Mouse (Mus musculus): ENCODE measurements at regions not wholly inside any gene's neighbourhood (a gene's known extent, or its start where the extent isn't known, plus 50 kb on each side); places are given as distances from the start of the nearest gene placed in this dataset.

- DNase-seq (ENCODE audit: low spot score, missing footprints): no peak
- Histone ChIP-seq H3K9ac (ENCODE audit: low read length) (no peak overlapping the region), H3K9me3 (ENCODE audit: control insufficient read depth, low read length) (no peaks in the 10 kb centered on the region), H3K4me1 (ENCODE audit: control insufficient read depth, insufficient read depth, low read length) (no peaks in the 10 kb centered on the region), H3K27me3 (ENCODE audit: control insufficient read depth, insufficient read depth, low read length) (no peaks in the 10 kb centered on the region), H3K27ac (ENCODE audit: low read depth, low read length) (no peak overlapping the region), H3K36me3 (ENCODE audit: control insufficient read depth, insufficient read depth, low read length) (no peaks in the 10 kb centered on the region), H3K4me2 (no peak overlapping the region), H3K4me3 (ENCODE audit: low read depth, low read length) (no peak overlapping the region)
- WGBS: 90% methylated on average over 6 of the region's 6 CpGs
- ATAC-seq (ENCODE audit: low FRiP score): no peak
Measured at GRCm38 (mm10) chr11:45311934-45312333, 539.9 kb upstream of the Clint1 start.

- DNase-seq (ENCODE audit: low spot score, missing footprints): no peak
- H3K27ac ChIP-seq (ENCODE audit: low read depth, low read length): no peak overlapping the region
- H3K9me3 ChIP-seq (ENCODE audit: control insufficient read depth, low read length): no peaks in the 10 kb centered on the region
- WGBS: 91% methylated on average over 5 of the region's 5 CpGs
- no peak overlapping the region for H3K4me3 ChIP-seq (ENCODE audit: low read depth, low read length)
- no peaks in the 10 kb centered on the region for H3K27me3 ChIP-seq (ENCODE audit: control insufficient read depth, insufficient read depth, low read length)
- H3K4me1 ChIP-seq (ENCODE audit: control insufficient read depth, insufficient read depth, low read length): no peaks in the 10 kb centered on the region
- no peak for ATAC-seq (ENCODE audit: low FRiP score)
- H3K9ac ChIP-seq (ENCODE audit: low read length): no peak overlapping the region
- H3K4me2 ChIP-seq: no peak overlapping the region
- no peaks in the 10 kb centered on the region for H3K36me3 ChIP-seq (ENCODE audit: control insufficient read depth, insufficient read depth, low read length)
Measured at GRCm38 (mm10) chr11:45323766-45324165, 528.1 kb upstream of the Clint1 start.

- Histone ChIP-seq H3K4me3 (ENCODE audit: low read depth, low read length) (no peak overlapping the region), H3K27me3 (ENCODE audit: control insufficient read depth, insufficient read depth, low read length) (no peaks in the 10 kb centered on the region), H3K27ac (ENCODE audit: low read depth, low read length) (no peak overlapping the region), H3K36me3 (ENCODE audit: control insufficient read depth, insufficient read depth, low read length) (no peaks in the 10 kb centered on the region), H3K4me2 (no peak overlapping the region), H3K9me3 (ENCODE audit: control insufficient read depth, low read length) (no peaks in the 10 kb centered on the region), H3K4me1 (ENCODE audit: control insufficient read depth, insufficient read depth, low read length) (no peaks in the 10 kb centered on the region), H3K9ac (ENCODE audit: low read length) (no peak overlapping the region)
- 85% methylated on average over 2 of the region's 2 CpGs for WGBS
- ATAC-seq (ENCODE audit: low FRiP score) (no peak), DNase-seq (ENCODE audit: low spot score, missing footprints) (no peak)
Measured at GRCm38 (mm10) chr11:45330319-45330718, 521.5 kb upstream of the Clint1 start.

GRCm38 (mm10) chr11:45333756-45334155 is 518.1 kb upstream of the Clint1 start:
- no peak overlapping the region for H3K27ac ChIP-seq (ENCODE audit: low read depth, low read length)
- H3K4me2 ChIP-seq: no peak overlapping the region
- H3K27me3 ChIP-seq (ENCODE audit: control insufficient read depth, insufficient read depth, low read length): no peaks in the 10 kb centered on the region
- no peak overlapping the region for H3K4me3 ChIP-seq (ENCODE audit: low read depth, low read length)
- H3K4me1 ChIP-seq (ENCODE audit: control insufficient read depth, insufficient read depth, low read length): no peaks in the 10 kb centered on the region
- ATAC-seq (ENCODE audit: low FRiP score) (no peak), DNase-seq (ENCODE audit: low spot score, missing footprints) (no peak)
- WGBS: 82% methylated on average over 3 of the region's 3 CpGs
- no peaks in the 10 kb centered on the region for H3K36me3 ChIP-seq (ENCODE audit: control insufficient read depth, insufficient read depth, low read length)
- H3K9me3 ChIP-seq (ENCODE audit: control insufficient read depth, low read length): no peaks in the 10 kb centered on the region
- no peak overlapping the region for H3K9ac ChIP-seq (ENCODE audit: low read length)

- Histone ChIP-seq H3K27me3 (ENCODE audit: control insufficient read depth, insufficient read depth, low read length) (no peaks in the 10 kb centered on the region), H3K9me3 (ENCODE audit: control insufficient read depth, low read length) (no peaks in the 10 kb centered on the region), H3K36me3 (ENCODE audit: control insufficient read depth, insufficient read depth, low read length) (no peaks in the 10 kb centered on the region), H3K27ac (ENCODE audit: low read depth, low read length) (no peak overlapping the region), H3K4me2 (no peak overlapping the region), H3K4me3 (ENCODE audit: low read depth, low read length) (no peak overlapping the region), H3K4me1 (ENCODE audit: control insufficient read depth, insufficient read depth, low read length) (no peaks in the 10 kb centered on the region), H3K9ac (ENCODE audit: low read length) (no peak overlapping the region)
- DNase-seq (ENCODE audit: low spot score, missing footprints): no peak
- ATAC-seq (ENCODE audit: low FRiP score): no peak
Measured at GRCm38 (mm10) chr11:45349331-45349730, 502.5 kb upstream of the Clint1 start.

- no peak for ATAC-seq (ENCODE audit: low FRiP score)
- no peak overlapping the region for H3K4me2 ChIP-seq
- H3K27ac ChIP-seq (ENCODE audit: low read depth, low read length): no peak overlapping the region
- H3K36me3 ChIP-seq (ENCODE audit: control insufficient read depth, insufficient read depth, low read length): no peaks in the 10 kb centered on the region
- WGBS: 92% methylated on average over 3 of the region's 3 CpGs
- DNase-seq (ENCODE audit: low spot score, missing footprints): no peak
- H3K9me3 ChIP-seq (ENCODE audit: control insufficient read depth, low read length): no peaks in the 10 kb centered on the region
- H3K9ac ChIP-seq (ENCODE audit: low read length): no peak overlapping the region
- no peak overlapping the region for H3K4me3 ChIP-seq (ENCODE audit: low read depth, low read length)
- H3K4me1 ChIP-seq (ENCODE audit: control insufficient read depth, insufficient read depth, low read length): no peaks in the 10 kb centered on the region
- no peaks in the 10 kb centered on the region for H3K27me3 ChIP-seq (ENCODE audit: control insufficient read depth, insufficient read depth, low read length)
Measured at GRCm38 (mm10) chr11:45365343-45365742, 486.5 kb upstream of the Clint1 start.

- DNase-seq (ENCODE audit: low spot score, missing footprints) (peak; percentile 86), ATAC-seq (ENCODE audit: low FRiP score) (no peak)
- Histone ChIP-seq H3K27me3 (ENCODE audit: control insufficient read depth, insufficient read depth, low read length) (no peaks in the 10 kb centered on the region), H3K4me3 (ENCODE audit: low read depth, low read length) (no peak overlapping the region), H3K9ac (ENCODE audit: low read length) (no peak overlapping the region), H3K27ac (ENCODE audit: low read depth, low read length) (no peak overlapping the region), H3K4me2 (no peak overlapping the region), H3K4me1 (ENCODE audit: control insufficient read depth, insufficient read depth, low read length) (no peaks in the 10 kb centered on the region), H3K36me3 (ENCODE audit: control insufficient read depth, insufficient read depth, low read length) (no peaks in the 10 kb centered on the region), H3K9me3 (ENCODE audit: control insufficient read depth, low read length) (no peaks in the 10 kb centered on the region)
- 66% methylated on average over 11 of the region's 11 CpGs for WGBS
Measured at GRCm38 (mm10) chr11:45389243-45390146, 462.4 kb upstream of the Clint1 start.

- Histone ChIP-seq H3K4me2 (no peak overlapping the region), H3K4me3 (ENCODE audit: low read depth, low read length) (no peak overlapping the region), H3K27me3 (ENCODE audit: control insufficient read depth, insufficient read depth, low read length) (no peaks in the 10 kb centered on the region), H3K9ac (ENCODE audit: low read length) (no peak overlapping the region), H3K4me1 (ENCODE audit: control insufficient read depth, insufficient read depth, low read length) (no peaks in the 10 kb centered on the region), H3K27ac (ENCODE audit: low read depth, low read length) (no peak overlapping the region), H3K36me3 (ENCODE audit: control insufficient read depth, insufficient read depth, low read length) (no peaks in the 10 kb centered on the region), H3K9me3 (ENCODE audit: control insufficient read depth, low read length) (no peaks in the 10 kb centered on the region)
- WGBS: 68% methylated on average over 3 of the region's 3 CpGs
- ATAC-seq (ENCODE audit: low FRiP score) (peak; percentile 59; the same call in 1 of the 2 replicates), DNase-seq (ENCODE audit: low spot score, missing footprints) (no peak)
Measured at GRCm38 (mm10) chr11:45396009-45396408, 455.8 kb upstream of the Clint1 start.

GRCm38 (mm10) chr11:45398188-45398587 is 453.7 kb upstream of the Clint1 start:
- ATAC-seq (ENCODE audit: low FRiP score) (no peak), DNase-seq (ENCODE audit: low spot score, missing footprints) (no peak)
- no peaks in the 10 kb centered on the region for H3K4me1 ChIP-seq (ENCODE audit: control insufficient read depth, insufficient read depth, low read length)
- WGBS: 74% methylated on average over 6 of the region's 6 CpGs
- no peaks in the 10 kb centered on the region for H3K27me3 ChIP-seq (ENCODE audit: control insufficient read depth, insufficient read depth, low read length)
- no peak overlapping the region for H3K4me3 ChIP-seq (ENCODE audit: low read depth, low read length)
- no peak overlapping the region for H3K9ac ChIP-seq (ENCODE audit: low read length)
- no peak overlapping the region for H3K4me2 ChIP-seq
- H3K9me3 ChIP-seq (ENCODE audit: control insufficient read depth, low read length): no peaks in the 10 kb centered on the region
- H3K36me3 ChIP-seq (ENCODE audit: control insufficient read depth, insufficient read depth, low read length): no peaks in the 10 kb centered on the region
- H3K27ac ChIP-seq (ENCODE audit: low read depth, low read length): no peak overlapping the region
